Mouse (Mus musculus): Measurements from ENCODE around the gene Ppp1r21.
A peak's percentile ranks its signal among the peaks of the same experiment; 100 is the strongest.

Ppp1r21 gene

GRCm38 (mm10) chr17:88615492-88616155, 85.7 kb downstream of the Ppp1r21 start:
- DNase-seq: no peak

GRCm38 (mm10) chr17:88620935-88621334, 91.0 kb downstream of the Ppp1r21 start:
- DNase-seq: no peak

- DNase-seq: no peak
Measured at GRCm38 (mm10) chr17:88621374-88621773, 91.5 kb downstream of the Ppp1r21 start.

- DNase-seq: no peak
Measured at GRCm38 (mm10) chr17:88622711-88623110, 92.8 kb downstream of the Ppp1r21 start.

- DNase-seq: no peak
Measured at GRCm38 (mm10) chr17:88624386-88624785, 94.5 kb downstream of the Ppp1r21 start.

- no peak for DNase-seq
Measured at GRCm38 (mm10) chr17:88625350-88625749, 95.4 kb downstream of the Ppp1r21 start.

GRCm38 (mm10) chr17:88625931-88626330, 96.0 kb downstream of the Ppp1r21 start:
- DNase-seq: no peak

GRCm38 (mm10) chr17:88626347-88626811, 96.5 kb downstream of the Ppp1r21 start:
- no peak for DNase-seq

- no peak for DNase-seq
Measured at GRCm38 (mm10) chr17:88627150-88627549, 97.2 kb downstream of the Ppp1r21 start.

- DNase-seq: peak; percentile 47
Measured at GRCm38 (mm10) chr17:88628676-88629380, 98.9 kb downstream of the Ppp1r21 start.

- no peak for DNase-seq
Measured at GRCm38 (mm10) chr17:88629381-88629759, 99.5 kb downstream of the Ppp1r21 start.

- DNase-seq: no peak
Measured at GRCm38 (mm10) chr17:88629931-88630553, 100.1 kb downstream of the Ppp1r21 start.

- peak; percentile 46 for DNase-seq
Measured at GRCm38 (mm10) chr17:88630554-88630948, 100.6 kb downstream of the Ppp1r21 start.

- no peak for DNase-seq
Measured at GRCm38 (mm10) chr17:88632631-88633030, 102.7 kb downstream of the Ppp1r21 start.

GRCm38 (mm10) chr17:88636076-88636475, 106.2 kb downstream of the Ppp1r21 start:
- DNase-seq: no peak

GRCm38 (mm10) chr17:88636587-88636986, 106.7 kb downstream of the Ppp1r21 start:
- DNase-seq: no peak
